Mouse (Mus musculus) T-helper 1 cell (primary cell): ENCODE results near the gene Maml2.

Experiments
- in situ Hi-C: fragments of 300-600 bp; cut with MboI, MseI; formaldehyde crosslinking; loops from one replicate; pipeline ENCODE4 v1.15.1; 2025; ENCODE audit warnings: high pct_unique_total_duplicates

Maml2 gene

DNA sequence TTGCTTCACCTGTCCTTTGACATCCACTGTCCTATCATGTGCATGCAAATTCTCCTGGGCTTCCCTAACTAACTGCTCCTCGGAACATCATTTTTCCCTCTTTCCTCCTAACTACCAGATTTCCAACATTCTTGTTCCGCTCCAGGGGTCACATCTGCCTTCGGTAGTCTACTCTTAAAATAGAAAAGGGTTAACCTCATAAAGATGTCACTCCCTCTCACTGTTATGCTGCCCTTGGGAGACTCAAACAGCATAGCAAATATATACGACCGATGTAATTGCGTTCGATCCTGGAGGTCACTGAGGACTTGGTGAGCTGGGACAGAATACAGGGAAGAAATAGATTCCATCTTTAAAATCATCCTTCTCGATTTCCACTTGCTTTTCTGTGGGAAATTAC is 11.0 kb downstream of the Maml2 start:
- in situ Hi-C loops, result loop anchor here (10.0 to 25.0 kb wide), 4 partner anchors 116 to 1604 kb away; partner anchors contain the start of gene Izumo1r

DNA sequence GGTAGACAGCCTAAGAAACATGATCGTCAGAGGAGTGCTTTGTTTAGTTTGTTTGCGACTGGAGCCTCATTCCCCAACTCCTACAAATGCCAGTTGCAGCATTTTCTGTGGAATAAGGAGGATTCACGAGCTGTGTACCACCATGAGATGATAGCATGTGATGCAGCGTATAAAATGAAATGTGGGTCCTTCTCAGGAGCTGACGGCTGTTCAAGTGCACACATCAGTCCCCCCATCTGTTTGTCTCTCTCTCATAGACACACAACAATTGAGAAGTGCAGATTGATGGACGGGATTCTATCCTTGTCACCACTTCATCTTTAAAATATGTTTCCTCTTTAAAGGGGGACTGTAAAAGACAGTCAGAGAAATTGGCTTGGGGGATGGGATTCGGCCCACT is 12.1 kb downstream of the Maml2 start:
- in situ Hi-C loops, result loop anchor here (10.0 to 25.0 kb wide), 5 partner anchors 115 to 1602 kb away; partner anchors contain the start of gene Izumo1r

DNA sequence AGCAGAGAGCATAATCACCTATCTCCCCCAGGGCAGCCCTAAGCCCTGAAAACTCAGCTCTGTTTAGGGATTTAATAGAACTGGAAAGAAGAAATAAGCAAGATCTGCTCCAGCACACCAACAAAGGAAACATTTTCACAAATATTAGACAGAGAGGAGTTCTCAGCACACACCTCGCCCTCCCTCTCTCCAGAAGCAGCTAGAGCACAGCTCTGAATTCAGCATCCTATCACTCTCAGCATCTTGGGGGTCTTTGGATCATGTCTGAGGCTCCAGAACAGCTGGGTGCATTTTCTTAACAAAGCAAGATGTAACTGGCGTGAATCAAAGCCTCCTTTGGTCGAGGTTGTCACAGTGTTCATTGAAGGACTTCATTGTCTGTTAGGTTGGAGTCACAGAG is 12.5 kb downstream of the Maml2 start:
- in situ Hi-C loops, result loop anchor here (10.0 to 25.0 kb wide), 4 partner anchors 705 to 1602 kb away; partner anchors contain the start of gene Izumo1r

DNA sequence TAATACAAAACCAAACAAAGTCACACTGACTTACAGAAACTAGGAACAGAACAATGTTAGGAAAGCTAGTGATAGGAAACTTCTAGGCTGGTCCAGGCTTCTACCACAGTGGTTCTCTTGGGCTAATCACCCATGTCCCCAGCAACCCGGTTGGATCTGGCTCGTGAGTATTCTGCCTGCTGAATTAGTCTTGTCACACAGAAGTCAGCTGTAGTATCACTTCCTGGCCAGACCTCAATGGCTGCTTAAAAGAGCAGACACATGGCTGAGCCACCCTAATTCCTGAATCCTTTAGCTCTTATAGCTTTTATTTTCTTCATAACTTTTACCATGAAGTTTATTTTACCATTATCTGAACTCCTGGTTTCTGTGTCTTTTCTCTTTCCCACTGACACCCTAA is 13.3 kb downstream of the Maml2 start:
- in situ Hi-C loops, result loop anchor here (10.0 to 25.0 kb wide), 4 partner anchors 704 to 1601 kb away; partner anchors contain the start of gene Izumo1r

DNA sequence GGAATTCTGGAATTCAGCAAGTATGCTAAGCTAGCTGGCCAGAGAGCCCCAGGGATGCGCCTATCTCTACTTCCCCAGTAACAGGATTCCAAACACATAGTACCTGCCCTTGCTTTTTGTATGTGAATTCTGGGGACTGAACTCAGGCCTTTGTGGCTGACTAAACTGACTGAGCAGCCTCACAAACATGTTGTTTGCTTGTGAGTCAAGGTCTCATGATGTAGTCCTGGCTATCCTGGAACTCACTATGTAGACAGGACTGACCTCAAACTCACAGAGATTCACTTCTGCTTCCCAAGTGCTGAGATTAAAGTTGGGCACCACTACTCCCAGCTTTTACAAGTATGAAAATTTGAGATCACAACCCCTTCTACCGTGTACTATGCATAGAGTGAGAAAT is 16.2 kb downstream of the Maml2 start:
- in situ Hi-C loops, result loop anchor here (10.0 to 25.0 kb wide), 4 partner anchors 701 to 1598 kb away; partner anchors contain the start of gene Izumo1r

DNA sequence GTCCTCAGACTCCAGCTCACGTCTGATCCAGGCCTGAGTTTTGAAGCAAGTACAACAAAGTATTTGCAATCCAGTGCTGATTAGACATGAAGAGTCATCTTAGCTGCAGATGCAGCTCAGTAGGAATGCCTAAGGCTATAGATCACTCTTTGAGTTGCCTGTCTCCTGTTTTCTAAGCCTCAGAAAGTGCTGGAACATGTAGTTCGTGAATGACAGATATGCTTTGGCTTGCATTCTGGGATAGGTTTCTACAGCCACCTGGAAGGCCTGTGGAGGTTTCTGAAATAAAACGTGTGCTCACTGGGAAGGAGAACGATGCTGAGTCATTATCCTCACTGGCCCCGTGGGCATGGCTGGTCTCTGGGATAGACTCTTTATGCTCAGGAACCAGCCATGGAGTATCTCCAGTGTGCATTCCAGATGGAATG is 16.8 kb downstream of the Maml2 start:
- in situ Hi-C loops, result loop anchor here (10.0 to 25.0 kb wide), 4 partner anchors 700 to 1598 kb away; partner anchors contain the start of gene Izumo1r

DNA sequence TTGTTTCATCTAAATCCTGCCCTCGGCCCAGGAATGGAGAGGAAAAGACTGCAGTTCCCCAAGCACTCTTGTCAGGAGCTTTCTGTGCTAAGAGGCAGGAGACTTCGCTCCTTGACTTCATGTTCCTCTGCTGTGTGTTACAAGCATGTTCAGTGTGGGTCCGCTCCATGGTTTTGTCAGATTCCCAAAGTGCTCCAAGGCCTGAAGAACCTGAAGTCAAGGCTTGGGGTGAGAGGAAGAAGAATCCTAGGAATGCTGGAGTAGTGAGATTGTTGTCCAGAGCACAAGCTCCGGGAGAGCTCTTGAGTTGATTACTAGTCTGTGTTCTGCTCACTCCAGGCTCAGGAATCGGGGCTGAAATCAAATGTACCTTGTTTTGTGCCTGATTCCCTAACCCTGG is 17.6 kb downstream of the Maml2 start:
- in situ Hi-C loops, result loop anchor here (10.0 to 25.0 kb wide), 4 partner anchors 699 to 1597 kb away; partner anchors contain the start of gene Izumo1r

DNA sequence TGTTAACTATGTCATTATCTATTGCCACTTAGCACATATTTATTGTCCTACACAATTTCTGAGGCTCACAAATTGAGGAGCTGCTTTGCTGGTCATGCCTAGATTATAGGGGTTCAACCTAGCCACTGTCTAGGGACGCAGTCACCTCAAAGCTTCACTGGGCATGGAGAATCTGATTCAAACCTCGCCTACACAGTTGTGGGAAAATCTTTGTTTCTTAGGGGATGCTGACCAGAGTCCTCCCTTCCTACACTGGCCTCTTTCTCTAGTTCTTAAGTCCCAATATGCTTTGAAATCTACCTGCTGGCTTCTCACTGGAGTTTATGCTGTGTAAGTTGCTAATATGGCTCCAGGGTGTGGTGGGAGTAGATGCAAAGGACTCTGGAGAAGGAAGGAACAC is 21.8 kb downstream of the Maml2 start:
- in situ Hi-C loops, result loop anchor here (10.0 to 25.0 kb wide), 4 partner anchors 695 to 1593 kb away; partner anchors contain the start of gene Izumo1r

DNA sequence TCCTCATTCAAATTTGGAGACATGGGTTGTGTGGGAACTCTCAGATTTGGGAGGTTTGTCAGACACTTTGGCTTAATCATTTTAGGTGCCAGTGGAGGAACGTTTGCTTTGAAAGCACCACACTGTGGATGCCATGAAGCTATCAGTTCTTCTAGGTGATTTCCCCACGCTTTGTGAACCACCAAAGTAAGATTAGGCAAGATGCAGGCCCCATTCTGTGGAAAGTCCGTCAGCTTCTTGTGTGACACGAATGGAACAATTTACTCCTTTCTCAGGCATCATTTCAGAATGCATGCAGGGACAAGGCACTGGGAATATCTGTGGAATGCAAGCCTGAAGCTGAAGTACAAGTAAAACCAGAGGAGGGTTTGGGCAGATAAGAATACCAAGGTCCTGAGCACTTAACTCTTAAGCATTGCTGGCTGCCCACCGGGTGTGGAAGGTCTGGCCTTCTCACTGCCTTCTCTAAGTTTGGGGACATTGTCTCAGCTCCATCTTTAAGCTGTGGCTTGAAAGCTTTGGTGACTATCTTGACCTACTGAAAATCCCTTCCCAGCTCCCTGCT is 23.1 kb downstream of the Maml2 start:
- in situ Hi-C loops, result loop anchor here (5.0 to 25.0 kb wide), 8 partner anchors 96 to 1591 kb away; partner anchors contain the start of gene Izumo1r

DNA sequence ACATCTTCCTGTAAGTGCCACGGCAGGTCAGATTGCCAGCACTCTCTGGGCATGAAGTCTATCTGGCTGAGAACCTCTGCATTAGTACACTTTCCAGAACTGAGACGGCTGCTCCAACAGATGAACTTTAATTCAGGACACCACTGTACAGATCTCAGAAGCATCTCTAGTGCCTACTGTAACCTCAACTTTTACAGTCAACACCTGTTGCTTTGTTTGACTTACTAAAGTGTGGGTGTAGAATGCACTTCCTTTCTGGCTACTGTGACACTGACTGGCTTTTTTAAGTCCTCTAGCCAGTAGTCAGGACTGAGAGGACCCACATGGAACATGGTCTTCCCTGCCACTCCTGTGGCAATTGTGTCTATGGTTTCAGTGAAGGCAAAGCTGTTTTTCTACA is 25.3 kb downstream of the Maml2 start:
- in situ Hi-C loops, result loop anchor here (5.0 to 25.0 kb wide), 8 partner anchors 94 to 1589 kb away; partner anchors contain the start of gene Izumo1r

DNA sequence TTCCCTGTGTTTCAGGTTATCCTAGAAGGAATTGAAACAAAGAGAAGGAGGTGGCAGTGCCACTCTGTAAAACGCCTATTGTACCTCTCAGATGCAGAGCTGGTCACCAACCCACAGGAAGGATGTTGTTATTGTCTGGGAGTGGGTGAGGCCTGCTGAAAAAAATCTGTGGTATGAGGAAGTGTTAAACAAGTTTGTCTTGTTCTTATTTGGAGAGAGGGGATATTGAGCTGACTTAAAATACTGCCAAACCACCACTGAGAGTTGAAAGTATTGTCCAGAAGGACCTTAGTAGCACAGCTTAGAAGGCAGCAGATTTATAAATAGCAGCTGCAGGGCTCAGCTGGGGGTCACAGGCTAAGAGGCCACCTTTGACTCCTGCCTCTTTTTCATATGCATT is 25.9 kb downstream of the Maml2 start:
- in situ Hi-C loops, result loop anchor here (5.0 to 25.0 kb wide), 8 partner anchors 94 to 1589 kb away; partner anchors contain the start of gene Izumo1r

DNA sequence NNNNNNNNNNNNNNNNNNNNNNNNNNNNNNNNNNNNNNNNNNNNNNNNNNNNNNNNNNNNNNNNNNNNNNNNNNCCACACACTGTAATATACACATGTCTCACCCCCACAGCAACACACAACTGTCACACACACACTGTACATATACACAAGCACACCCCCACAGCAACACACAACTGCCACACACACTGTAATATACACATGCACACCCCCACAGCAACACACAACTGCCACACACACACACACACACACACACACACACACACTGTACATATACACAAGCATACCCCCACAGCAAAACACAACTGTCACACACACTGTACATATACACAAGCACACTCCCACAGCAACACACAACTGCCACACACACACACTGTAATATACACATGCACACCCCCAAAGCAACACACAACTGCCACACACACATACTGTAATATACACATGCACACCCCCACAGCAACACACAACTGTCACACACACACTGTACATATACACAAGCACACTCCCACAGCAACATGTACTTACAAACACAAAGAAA is 116.5 kb downstream of the Maml2 start:
- in situ Hi-C loops, result loop anchor here (10.0 kb wide), 1 partner anchor 169 kb away; the partner anchor contains the start of genes Ccdc82 and Jrkl

DNA sequence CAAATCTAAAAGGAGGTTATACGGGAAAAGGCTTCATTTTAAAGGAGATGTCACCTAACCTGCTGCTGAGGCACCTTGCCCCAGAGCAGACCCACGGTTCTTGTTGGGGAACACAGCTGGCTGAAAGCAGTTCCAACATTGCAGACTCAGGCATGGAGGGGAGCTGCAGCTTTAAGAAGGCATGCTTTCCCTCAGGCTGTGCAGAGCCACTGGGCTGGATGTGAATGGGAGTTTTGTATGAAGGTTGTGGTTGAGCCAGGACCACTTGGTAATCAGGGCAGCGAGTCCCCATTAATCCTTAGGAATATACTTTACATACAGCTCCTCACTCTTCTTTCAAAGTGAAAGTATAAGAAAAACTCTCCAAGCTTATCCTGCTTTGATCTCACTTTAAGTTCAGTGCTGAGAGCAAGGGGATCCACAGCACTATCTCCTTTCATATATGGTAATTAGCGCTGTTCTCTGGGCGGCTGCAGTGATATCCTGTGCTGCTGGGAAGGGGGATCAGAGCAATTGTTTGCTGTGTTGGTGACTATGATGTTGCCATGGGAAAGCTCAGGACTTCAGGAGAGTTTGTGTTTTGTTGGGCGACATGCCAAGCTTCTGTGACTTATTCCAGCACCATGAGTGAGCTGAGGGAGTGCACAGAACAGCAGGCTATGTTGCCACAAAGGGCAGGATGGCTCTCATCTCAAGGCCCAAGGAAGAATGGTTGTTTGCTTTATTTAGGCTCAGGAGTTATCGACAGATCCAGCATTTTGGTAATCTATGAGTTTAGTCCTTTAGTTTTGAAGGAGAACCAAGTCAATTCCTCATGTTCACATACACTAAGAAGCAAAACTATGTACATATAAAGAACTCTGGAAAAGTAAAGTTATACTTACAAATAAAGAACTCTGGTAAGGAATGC is 127.5 kb downstream of the Maml2 start:
- in situ Hi-C loops, result loop anchor here (10.0 to 25.0 kb wide), 3 partner anchors 120 to 1487 kb away; partner anchors contain the start of genes Cwc15, Izumo1r and Kdm4d

DNA sequence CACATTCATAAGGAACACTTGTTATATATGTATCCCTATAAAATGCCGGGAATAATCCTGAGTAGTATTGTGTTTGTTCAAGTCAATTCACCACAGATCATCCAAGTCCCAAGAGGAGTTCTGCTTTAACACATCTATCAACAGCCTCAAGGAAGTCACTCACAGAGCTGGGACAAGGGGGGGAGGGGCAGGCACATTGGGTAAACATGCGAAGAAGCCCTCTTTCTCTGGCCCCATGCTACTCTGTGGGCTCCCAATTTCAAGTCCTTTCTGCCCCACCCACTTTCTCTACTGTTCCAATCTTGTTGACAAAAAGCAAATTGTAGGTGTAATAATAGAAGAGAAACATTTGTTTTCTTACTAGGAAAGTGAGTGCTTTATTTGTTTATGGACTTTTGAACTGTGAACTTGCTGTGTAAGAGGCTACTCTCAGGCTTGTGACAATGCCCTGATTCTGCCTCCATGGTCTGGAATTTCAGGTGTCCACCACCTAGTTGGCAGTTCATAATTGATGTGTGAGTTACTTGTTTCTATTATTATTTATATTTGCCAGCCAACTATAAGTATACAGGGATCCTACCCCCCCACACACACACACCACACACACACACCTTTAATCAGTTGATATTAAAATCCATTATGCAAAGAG is 131.8 kb downstream of the Maml2 start:
- in situ Hi-C loops, result loop anchor here (10.0 to 25.0 kb wide), 3 partner anchors 125 to 1483 kb away; partner anchors contain the start of genes Cwc15, Izumo1r and Kdm4d

DNA sequence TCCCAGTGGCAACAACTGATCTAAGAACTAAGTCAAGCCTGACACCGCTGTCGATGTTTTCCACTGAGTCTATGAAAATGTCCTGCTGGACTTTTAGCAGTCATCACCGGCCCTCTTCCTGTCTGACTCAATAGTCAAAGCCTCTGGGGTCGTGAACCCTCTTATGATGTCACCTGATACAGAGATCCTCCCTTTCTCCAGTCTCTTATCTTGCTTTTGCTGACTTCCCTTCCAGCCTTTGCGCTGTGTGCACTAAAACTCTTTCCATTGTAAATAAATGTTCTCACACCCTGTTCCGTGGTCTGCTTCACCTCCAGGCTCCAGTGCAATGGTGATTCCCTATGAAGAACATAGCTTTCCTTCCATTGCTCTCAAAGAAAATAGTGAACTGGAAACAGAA is 132.5 kb downstream of the Maml2 start:
- in situ Hi-C loops, result loop anchor here (25.0 kb wide), 1 partner anchor 1482 kb away; the partner anchor contains the start of gene Izumo1r

DNA sequence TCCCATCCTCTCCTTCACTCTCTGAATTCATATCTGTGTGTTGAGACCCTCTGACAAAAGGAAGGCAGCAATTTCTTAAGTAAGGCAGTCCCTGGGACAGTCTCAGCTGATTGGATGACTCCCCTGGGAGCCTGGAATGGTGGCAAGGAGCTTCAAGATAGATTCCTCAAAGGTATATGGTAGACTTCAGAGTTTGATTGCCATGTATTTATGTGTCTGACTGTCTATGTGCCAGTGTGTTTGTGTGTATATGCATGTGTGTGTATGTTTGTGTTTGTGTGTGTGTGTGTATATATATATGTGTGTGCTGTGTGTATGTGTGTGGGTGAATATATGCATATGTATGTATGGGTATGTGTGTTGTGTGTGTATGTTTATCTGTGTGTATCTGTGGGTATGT is 133.0 kb downstream of the Maml2 start:
- in situ Hi-C loops, result loop anchor here (25.0 kb wide), 1 partner anchor 1482 kb away; the partner anchor contains the start of gene Izumo1r

DNA sequence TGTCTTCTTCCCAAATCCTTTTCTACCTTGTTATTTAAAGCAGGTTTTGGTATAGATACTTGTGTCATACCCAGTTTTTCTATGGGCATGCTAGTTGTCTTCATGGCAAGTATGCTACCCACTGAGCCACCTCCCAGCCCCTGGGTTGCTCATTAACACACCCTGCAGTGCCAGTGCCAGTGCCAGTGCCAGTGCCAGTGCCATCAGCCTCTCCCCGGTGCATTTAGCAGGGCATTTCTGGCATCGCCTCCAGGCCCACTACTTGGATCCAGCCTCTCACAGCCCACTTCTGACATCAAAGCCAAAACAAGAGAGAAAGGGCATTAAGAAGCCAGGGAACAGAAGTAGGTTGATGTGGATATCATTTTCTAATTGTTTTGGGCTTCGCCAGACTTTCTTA is 133.9 kb downstream of the Maml2 start:
- in situ Hi-C loops, result loop anchor here (25.0 kb wide), 1 partner anchor 1481 kb away; the partner anchor contains the start of gene Izumo1r

DNA sequence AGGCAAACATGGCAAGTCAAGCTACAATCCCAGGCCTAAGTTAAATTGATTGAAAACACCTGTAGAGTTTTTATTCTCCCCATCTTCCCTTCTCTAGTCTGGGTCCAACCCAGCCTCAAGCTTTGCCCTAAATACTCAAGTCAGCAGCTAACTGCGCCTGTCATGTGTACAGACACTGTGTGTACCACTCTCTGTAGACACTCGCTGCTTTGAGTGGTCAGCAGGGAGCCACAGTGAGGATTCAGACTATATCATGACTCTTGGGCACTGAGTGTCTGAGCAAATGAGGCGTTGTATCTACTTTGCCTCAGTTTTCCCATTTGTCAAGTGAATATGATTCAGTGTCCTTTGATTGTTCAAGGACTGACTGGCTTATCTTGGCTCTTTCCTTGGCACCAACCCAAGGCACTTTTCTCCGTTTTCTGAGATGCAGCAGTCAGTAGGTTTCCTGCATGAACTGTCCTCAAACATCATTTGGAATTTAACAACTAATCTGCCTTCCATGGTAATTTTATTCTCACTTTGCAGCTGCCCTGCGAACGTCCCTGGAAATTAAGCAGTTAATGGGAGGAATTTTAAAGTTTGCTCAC is 135.8 kb downstream of the Maml2 start:
- in situ Hi-C loops, result loop anchor here (25.0 kb wide), 1 partner anchor 1479 kb away; the partner anchor contains the start of gene Izumo1r

DNA sequence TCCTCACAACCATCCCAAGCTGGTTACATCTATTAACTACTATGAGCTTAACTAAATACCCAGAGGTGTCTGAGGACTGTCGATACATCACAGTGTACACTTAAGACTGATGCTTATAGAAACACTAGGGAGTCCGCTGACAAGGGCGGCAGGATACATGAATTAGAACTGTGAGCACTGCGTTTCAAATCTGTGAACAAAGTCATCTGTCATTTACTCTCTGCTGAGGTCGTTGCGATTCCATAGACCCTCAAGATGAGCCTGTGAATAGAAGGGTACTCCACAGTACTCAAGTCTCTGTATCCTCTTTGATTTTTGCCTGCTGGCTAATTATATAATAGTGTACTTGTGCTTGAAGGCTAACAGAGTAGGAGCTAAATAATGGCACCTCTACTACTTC is 143.2 kb downstream of the Maml2 start:
- in situ Hi-C loops, result loop anchor here (10.0 to 25.0 kb wide), 2 partner anchors 1471 to 1834 kb away; partner anchors contain the start of genes Izumo1r and Med17
